Mouse (Mus musculus): ENCODE results near the gene Hfe. TPM values are rescaled to one million over a fixed set of nuclear protein-coding genes. Genes with fewer than 3 reads are reported as not detected.
"Not testable (repeated sequence)": the region's sequence is repeated elsewhere in the genome, so short reads cannot be mapped to it uniquely, and the experiment has no call there.

The Hfe gene
- polyA plus RNA-seq, 1 experiment: 7.9 TPM

DNA sequence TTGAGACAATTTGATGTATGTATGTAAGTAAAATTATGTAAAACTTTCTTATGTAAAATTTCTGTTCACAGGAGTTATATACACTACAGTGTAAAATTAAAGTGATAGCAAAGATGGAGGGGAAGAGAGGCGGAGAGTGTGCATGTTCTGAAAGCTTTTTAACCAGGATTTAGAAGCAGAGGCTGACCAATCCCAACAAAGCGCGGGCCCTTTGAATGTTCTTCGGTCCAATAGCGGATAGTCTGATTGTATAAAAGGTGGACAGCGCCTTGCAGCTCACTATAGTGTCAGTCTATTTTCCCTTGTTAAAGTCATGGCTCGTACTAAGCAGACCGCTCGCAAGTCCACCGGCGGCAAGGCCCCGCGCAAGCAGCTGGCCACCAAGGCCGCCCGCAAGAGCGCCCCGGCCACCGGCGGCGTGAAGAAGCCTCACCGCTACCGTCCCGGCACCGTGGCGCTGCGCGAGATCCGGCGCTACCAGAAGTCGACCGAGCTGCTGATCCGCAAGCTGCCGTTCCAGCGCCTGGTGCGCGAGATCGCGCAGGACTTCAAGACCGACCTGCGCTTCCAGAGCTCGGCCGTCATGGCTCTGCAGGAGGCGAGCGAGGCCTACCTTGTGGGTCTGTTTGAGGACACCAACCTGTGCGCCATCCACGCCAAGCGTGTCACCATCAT lies 41.5 kb upstream of the Hfe start, which contains the start of gene Hist1h3b:
TSS of gene Hist1h3b (plus strand) at position 201 of the 675 bp plus-strand sequence.
- peak; percentile 82 for TF ChIP-seq POLR2A (IDR thresholded peaks at IDR 0.05; ENCODE audit: low read depth, low read length)
- not testable (repeated sequence) for H3K4me1 ChIP-seq (ENCODE audit: control insufficient read depth, insufficient read depth, low read length)
- H3K4me3 ChIP-seq (ENCODE audit: insufficient read depth, low read length): peak within 1 kb of the TSS; percentile 37
- peak within 1 kb of the TSS; percentile 87 for H3K27ac ChIP-seq (ENCODE audit: insufficient read depth, low read length)

DNA sequence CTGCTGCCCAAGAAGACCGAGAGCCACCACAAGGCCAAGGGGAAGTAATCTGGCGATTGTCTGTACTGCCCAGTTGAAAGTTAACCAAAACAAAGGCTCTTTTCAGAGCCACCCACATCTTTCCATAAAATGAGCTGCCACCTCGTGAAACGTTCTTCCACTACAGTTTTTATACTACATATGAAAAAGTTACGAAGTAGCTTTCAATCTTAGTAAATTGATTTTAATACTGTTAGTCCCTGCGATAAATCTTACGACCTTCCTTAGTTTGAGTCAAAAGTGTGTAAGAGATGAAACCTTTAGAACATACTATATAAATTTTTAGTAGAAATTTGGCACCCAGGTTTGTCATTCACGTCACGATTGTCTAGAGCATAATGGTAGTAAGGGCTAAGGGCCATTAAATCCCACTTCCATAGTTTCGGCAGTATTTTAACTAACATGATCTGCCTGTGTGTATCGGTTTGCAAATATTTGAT lies 40.9 kb upstream of the Hfe start:
- TF ChIP-seq POLR2A (IDR thresholded peaks at IDR 0.05; ENCODE audit: low read depth, low read length) (no peak; the same call in 1 of the 2 replicates), CTCF (IDR thresholded peaks at IDR 0.05; ENCODE audit: borderline replicate concordance, insufficient read depth, low read length) (no peak)
- H3K4me3 ChIP-seq (ENCODE audit: insufficient read depth, low read length): peak overlapping the region; percentile 36
- H3K4me1 ChIP-seq (ENCODE audit: control insufficient read depth, insufficient read depth, low read length): peaks cover 6% of the 10 kb centered on the region
- peak overlapping the region; percentile 87 for H3K27ac ChIP-seq (ENCODE audit: insufficient read depth, low read length)

DNA sequence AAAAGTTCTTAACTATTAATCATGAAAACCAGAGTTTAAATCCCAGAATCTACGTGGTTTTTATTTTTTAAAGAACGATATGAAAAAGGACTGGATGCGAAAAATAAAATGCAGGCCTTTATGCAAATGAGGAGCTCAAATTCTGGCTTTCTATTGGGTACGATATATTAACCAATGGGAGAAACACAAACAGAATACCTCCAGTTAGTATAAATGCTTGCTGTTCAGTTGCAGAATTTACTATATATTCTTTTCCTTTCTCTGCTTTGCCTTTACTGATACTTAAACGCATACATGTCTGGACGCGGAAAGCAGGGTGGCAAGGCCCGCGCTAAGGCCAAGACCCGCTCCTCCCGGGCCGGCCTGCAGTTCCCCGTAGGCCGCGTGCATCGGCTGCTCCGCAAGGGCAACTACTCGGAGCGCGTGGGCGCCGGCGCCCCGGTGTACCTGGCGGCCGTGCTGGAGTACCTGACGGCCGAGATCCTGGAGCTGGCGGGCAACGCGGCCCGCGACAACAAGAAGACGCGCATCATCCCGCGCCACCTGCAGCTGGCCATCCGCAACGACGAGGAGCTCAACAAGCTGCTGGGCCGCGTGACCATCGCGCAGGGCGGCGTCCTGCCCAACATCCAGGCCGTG lies 40.3 kb upstream of the Hfe start, which contains the start of gene Hist1h2ab:
TSS of gene Hist1h2ab (plus strand) at position 288 of the 639 bp plus-strand sequence.
- H3K4me3 ChIP-seq (ENCODE audit: insufficient read depth, low read length): peak within 1 kb of the TSS; percentile 36
- not testable (repeated sequence) for H3K4me1 ChIP-seq (ENCODE audit: control insufficient read depth, insufficient read depth, low read length)
- TF ChIP-seq POLR2A (IDR thresholded peaks at IDR 0.05; ENCODE audit: low read depth, low read length): peak; percentile 97
- peak within 1 kb of the TSS; percentile 99 for H3K27ac ChIP-seq (ENCODE audit: insufficient read depth, low read length)

DNA sequence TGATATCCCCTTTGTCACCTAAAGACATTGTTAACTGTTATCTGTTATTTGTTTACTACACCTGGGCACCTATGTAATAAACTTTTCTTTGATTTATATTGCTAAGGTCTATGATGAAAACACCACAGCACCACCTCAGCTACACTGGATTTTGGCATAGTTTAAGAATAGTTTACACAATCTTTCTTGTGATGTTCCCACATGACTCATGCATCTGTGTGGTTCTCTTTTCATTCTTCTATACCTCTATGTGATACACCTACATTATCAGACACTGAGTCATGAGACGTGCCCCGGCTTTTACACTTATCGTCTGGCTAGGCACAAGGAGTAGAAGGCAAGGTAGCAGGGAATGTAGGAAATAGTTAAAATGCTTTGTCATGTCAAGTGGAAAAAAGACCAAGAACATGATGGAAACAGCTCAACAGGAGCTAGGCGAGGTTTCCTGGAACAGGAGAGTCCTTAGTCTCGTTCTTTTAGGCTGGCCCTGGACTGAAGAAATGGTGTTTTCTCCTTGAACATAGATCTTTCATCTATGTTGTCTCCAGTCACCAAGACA lies 39.0 kb upstream of the Hfe start:
- TF ChIP-seq POLR2A (IDR thresholded peaks at IDR 0.05; ENCODE audit: low read depth, low read length): no peak
- TF ChIP-seq CTCF (IDR thresholded peaks at IDR 0.05; ENCODE audit: borderline replicate concordance, insufficient read depth, low read length): no peak
- Histone ChIP-seq H3K27ac (ENCODE audit: insufficient read depth, low read length) (peak overlapping the region; percentile 99), H3K4me3 (ENCODE audit: insufficient read depth, low read length) (no peak overlapping the region), H3K4me1 (ENCODE audit: control insufficient read depth, insufficient read depth, low read length) (peaks cover 6% of the 10 kb centered on the region)

DNA sequence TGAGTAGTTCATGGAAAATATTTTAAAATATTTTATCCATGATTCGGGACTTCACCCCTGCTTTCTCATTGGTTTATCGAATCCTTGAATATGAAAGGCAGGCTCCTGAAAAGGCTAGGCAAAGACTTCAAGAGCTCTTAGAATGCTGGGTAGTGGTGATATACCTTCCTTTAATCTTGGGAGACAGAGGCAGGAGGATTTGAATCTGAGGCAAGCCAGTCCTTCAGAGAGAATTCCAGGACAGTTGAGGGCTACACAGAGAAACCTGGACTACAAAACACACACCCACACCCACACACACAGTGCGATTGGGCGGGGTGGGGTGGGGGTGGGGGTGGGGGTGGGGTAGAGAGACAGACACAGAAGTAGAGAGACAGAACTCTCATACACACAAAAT lies 37.2 kb upstream of the Hfe start:
- H3K4me1 ChIP-seq (ENCODE audit: control insufficient read depth, insufficient read depth, low read length): peaks cover 12% of the 10 kb centered on the region
- peak overlapping the region; percentile 99 for H3K27ac ChIP-seq (ENCODE audit: insufficient read depth, low read length)
- TF ChIP-seq CTCF (IDR thresholded peaks at IDR 0.05; ENCODE audit: borderline replicate concordance, insufficient read depth, low read length): no peak
- 0 out of 2 replicates have a peak, but pooled peaks have one; percentile 18 for TF ChIP-seq POLR2A (IDR thresholded peaks at IDR 0.05; ENCODE audit: low read depth, low read length)
- no peak overlapping the region for H3K4me3 ChIP-seq (ENCODE audit: insufficient read depth, low read length)

DNA sequence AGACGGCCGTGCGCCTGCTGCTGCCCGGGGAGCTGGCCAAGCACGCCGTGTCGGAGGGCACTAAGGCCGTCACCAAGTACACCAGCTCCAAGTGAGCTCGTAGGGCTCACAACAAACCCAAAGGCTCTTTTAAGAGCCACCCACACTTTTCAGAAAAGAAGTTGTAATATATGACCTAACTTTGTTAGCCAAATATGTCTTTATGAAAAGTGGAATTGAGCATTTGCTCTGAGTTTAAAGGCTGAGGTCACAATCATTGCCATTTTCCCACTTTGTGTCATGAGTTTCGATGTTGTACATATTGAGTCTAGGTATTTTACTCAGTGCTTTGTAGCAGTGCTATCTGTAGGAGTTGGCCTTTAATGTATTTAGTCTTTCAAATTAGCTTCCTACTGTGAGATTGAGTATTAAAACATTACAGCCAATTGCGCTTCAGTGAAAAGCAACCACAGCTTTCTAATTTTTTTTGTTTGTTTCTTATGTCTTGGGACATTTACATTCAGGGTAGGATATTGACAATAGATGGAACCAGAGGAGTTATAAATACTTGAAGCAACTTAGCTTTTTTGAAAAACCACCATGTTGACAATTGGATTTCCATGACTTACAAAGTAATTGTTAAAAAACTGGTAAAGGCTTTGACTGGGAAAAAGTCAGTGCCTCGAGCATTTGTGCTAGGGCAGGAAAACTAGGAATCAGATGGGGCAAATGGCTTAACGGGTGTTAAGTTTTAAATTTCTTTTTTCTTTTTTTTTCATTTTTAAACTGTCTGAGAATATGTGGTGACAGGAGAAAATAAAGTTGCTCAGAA lies 36.6 kb upstream of the Hfe start:
- Histone ChIP-seq H3K27ac (ENCODE audit: insufficient read depth, low read length) (peak overlapping the region; percentile 99), H3K4me1 (ENCODE audit: control insufficient read depth, insufficient read depth, low read length) (peaks cover 12% of the 10 kb centered on the region), H3K4me3 (ENCODE audit: insufficient read depth, low read length) (peak overlapping the region; percentile 23; the same call in 1 of the 2 replicates)
- TF ChIP-seq CTCF (IDR thresholded peaks at IDR 0.05; ENCODE audit: borderline replicate concordance, insufficient read depth, low read length): no peak
- TF ChIP-seq POLR2A (IDR thresholded peaks at IDR 0.05; ENCODE audit: low read depth, low read length): peak; percentile 72

DNA sequence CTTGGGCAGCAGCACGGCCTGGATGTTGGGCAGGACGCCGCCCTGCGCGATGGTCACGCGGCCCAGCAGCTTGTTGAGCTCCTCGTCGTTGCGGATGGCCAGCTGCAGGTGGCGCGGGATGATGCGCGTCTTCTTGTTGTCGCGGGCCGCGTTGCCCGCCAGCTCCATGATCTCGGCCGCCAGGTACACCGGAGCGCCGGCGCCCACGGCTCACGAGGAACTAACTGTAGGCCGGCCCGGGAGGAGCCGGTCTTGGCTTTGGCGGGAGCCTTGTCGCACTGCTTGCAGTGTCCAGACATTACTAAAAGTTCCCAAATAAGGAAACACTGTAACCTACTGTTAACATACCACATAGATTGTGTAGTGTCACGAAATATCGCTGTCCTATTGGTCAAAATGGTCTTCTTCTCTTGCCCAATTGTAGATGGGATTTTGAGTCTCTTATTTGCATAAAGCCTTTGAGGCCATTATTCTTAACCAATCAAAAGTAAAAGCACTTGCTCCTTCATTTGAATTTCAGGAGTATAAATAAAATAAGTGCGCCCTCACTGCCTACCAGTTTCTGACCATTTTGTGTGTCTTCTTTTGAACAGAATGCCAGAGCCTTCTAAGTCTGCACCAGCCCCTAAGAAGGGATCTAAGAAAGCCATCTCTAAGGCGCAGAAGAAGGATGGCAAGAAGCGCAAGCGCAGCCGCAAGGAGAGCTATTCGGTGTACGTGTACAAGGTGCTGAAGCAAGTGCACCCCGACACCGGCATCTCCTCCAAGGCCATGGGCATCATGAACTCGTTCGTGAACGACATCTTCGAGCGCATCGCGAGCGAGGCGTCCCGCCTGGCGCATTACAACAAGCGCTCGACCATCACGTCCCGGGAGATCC lies 35.8 kb upstream of the Hfe start, which contains the start of gene Hist1h2bb:
TSS of gene Hist1h2bb (plus strand) at position 534 of the 880 bp plus-strand sequence.
- H3K4me3 ChIP-seq (ENCODE audit: insufficient read depth, low read length): peak within 1 kb of the TSS; percentile 40
- H3K4me1 ChIP-seq (ENCODE audit: control insufficient read depth, insufficient read depth, low read length): peaks cover 12% of the 10 kb centered on the region
- H3K27ac ChIP-seq (ENCODE audit: insufficient read depth, low read length): peak within 1 kb of the TSS; percentile 99
- TF ChIP-seq POLR2A (IDR thresholded peaks at IDR 0.05; ENCODE audit: low read depth, low read length): peak; percentile 90

DNA sequence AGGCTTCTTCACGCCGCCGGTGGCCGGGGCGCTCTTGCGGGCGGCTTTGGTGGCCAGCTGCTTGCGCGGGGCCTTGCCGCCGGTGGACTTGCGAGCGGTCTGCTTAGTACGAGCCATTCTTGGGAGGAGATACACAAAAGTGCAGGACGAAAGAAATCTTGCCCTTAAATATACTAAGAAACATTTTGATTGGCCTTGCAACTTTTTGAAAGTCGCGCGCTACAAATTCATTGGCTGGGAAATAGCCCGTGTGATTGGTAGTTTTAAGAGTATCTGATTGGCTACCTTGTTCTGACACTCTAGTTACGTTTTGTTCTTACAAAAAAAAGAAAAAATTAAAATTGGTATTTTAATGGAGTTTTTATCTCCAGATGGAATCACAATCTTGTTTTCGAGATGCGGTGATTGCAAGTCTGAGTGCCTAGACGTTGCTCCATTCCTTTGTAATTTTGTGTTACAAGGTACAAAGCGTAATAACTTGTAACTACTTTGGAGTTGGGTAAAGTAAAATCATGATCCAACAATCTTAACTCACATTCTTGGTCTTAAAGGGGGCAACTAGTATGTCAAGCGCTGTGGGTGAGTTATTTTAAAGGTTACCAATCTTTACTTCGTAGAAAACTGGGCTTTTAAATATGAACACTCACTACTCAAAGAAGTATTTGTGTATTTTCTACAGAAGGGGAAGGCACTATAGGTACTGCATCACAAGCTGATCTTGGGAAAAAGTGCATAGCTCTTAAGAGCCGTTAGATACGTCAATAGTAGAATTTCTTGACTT lies 34.9 kb upstream of the Hfe start, which contains the start of gene Hist1h3c:
TSS of gene Hist1h3c (minus strand) at position 222 of the 781 bp plus-strand sequence.
- Histone ChIP-seq H3K4me1 (ENCODE audit: control insufficient read depth, insufficient read depth, low read length) (peaks cover 12% of the 10 kb centered on the region), H3K4me3 (ENCODE audit: insufficient read depth, low read length) (peak within 1 kb of the TSS; percentile 47), H3K27ac (ENCODE audit: insufficient read depth, low read length) (peak within 1 kb of the TSS; percentile 99)
- no peak for TF ChIP-seq CTCF (IDR thresholded peaks at IDR 0.05; ENCODE audit: borderline replicate concordance, insufficient read depth, low read length)
- peak; percentile 70 for TF ChIP-seq POLR2A (IDR thresholded peaks at IDR 0.05; ENCODE audit: low read depth, low read length)
